Mouse (Mus musculus) frontal cortex, postnatal 36 days (tissue): Measurements from ENCODE around the gene Svep1.

Experiments
- DNase-seq, 2 experiments: peaks; one replicate each; pipeline ENCODE4 v3.0.0; 2022; ENCODE audit warnings: low spot score in 2 of 2

The Svep1 gene

DNA sequence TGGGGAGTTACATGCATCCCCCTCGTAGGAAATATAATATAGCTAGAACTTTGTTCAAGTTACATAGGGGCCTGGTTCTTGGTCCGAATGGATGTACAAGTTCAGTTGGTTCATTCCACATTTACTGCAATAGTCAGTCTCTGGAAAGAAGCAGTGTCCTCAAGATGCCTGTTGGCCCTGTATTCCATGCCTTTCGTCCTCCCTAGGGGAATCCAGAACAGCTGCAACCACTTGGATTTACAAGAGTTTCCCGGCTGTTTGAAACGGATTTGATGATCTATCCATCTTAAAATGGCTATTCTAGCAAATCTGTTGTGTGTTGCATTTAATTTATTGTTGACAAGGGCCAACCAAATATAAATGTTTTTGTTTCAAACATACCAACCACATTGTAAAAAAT, 36.2 kb downstream of the Svep1 start:
- no peak for DNase-seq

DNA sequence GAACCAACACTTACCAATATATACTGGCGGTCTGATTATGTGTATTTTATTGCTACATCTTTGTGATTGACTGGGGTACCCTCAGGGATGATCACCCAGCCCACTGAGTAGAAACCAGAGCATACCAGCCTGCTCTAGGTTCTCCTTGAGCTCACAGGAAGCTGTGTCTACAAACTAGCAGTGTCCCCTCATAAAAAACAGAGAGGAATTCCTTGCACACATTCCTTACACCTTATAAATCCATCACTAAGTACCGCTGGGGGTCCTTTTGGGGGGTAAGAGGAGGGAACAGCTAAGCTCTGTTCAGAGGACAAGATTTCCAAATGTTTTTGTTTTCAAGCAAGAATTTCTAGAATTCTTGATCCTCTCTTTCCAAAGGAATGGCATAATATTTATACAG, 36.7 kb downstream of the Svep1 start:
- DNase-seq: no peak

GRCm38 (mm10) chr4:58168366-58168765, 38.3 kb downstream of the Svep1 start:
- no peak for DNase-seq

DNA sequence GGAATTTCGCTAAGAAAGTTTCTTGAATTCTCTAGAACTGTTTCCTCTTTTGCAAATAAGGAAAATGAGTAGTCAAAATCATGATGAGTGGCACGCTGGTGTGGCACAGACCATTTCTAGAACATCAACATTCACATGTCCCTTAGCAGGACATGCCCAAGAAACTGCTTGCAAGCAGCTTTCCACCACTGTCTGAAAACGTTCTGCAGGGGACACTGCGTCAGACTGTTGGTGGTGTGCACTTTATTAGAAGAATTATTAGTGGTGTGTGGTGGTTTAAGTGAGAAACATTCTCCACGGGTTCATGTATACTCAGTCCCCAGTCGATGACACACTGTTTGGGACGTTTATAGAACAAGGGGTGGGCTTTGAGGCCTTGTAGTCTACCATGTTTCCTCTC, 40.9 kb downstream of the Svep1 start:
- DNase-seq: no peak

DNA sequence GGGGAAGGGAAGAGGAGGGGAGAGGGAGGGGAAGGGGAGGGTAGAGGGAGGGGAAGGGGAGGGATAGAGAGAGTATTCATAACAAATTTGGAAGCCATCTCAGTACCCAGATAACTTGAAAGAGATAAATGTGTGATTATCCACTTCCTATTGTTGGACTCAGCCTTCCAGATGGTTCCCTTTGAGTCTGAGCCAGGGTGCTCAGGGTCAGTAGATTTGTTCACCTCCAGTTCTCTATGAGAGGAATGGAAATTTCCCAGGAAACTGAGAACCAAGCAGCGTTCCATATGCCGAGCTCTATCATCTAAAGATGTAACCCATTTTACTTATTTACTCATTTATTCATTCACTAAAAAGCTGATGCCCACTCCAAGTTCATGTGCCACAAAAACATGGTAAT, 44.8 kb downstream of the Svep1 start:
- DNase-seq: no peak

DNA sequence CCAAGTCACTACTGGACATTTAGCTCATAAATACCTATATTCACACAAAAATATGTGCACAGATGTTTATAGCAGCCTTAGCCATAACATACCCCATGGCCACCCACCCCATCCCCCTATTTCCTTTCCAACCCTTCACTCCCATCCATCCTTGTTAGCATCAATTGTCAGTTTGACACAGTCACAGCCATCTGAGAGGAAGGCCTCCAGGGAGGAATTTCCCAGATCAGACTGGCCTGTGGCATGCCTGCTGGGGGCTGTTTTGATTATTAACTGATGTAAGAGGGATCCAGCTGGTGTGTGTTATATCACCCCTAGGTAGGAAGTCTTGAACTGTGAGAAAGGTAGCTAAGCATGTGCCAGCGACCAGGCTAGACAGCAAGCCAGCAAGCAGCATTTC, 47.1 kb downstream of the Svep1 start:
- DNase-seq: no peak

DNA sequence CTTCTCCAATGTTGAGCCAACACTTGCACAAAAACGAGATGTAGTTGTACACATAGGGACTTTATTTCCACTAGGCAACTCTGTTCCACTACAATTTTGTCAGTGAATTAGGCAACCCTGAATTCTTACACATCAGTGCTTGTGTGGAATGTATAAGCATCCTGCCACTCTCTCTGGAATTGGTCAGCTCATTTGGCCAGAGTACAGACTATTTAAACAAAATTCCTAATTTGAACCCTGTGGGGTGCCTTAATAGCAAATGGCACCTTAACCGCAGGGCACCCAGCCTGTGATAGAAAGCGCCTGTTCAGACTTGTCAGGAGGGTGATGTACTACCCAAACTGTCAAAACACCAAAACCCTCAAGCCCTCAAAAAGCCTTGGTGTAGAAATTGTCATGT, 56.4 kb downstream of the Svep1 start:
- no peak for DNase-seq

- DNase-seq: no peak
These were observed 57.5 kb downstream of the Svep1 start for GRCm38 (mm10) chr4:58149186-58149585.

DNA sequence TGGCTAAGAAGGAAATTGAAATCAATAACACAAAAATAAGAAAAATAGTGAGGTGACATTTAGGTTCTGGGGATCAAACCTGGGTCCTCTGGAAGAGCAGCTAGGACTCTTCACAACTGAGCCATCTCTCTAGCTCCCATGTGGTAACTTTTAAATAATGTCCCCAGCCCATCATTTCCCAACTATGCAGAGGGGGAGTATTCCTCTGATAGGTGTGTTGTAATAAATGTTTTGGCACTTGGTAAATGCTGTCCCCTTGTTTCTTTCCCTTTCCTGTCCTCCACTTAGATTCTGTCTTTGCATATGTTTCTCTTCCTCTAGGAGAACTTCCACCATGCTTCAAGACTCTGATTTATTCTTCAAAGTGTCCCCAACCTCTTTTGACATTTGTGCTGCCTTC, 58.1 kb downstream of the Svep1 start:
- no peak for DNase-seq

- DNase-seq: no peak
These were observed 60.0 kb downstream of the Svep1 start for GRCm38 (mm10) chr4:58146676-58147075.

DNA sequence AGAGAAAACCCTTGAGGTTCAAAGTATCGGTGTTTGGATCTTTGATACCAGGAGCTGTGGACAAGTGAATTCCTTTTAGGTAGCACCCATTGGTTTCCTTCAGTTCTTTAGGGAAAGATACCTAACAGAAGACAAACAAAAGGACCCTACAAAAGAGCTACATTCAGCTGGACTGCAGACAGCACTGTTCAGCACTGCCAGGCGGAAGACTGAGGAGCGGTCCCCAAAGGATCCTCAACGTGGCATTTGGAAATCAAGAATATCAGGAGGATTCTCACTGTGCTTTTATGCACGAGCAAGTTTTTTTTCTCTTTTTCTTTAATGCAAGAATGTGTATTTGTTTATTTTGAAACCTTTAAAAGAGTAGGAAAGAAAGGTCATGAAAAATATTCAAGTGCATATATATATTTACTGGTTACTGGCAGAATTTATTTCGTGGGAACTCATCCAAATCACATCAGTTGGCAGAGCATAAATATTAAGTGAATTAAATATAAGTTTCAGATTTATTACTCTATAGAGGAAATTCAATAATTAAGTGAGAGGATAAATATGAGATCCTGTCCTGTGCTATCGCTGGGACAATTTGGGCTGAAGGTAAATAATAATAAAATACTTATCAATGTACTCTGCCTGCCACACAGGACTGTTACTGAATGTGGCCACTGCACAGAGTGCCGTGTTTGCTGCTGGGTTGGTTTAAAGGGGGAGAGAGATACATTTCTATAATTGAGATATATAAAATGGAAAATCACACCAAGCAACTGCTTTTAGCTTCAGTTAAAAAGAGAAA, 66.7 kb downstream of the Svep1 start:
- no peak for DNase-seq

DNA sequence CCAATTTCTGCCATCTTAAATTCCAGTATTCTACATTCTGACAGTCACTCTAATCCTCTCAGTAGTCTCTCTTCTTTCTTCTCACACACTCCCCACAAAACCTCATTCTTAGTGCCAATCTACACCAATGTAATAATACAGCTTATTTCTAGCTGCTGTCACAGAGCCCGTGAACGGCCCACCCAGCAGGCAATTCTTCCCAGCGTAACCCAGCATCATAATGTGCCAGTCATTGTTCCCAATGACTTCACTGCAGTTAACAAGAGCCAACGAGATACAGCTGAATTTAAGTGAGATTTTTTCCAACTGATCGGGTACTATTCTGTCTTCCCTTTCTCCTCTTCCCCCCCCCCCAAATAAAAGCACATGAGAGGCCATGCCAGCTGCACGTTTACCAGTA, 67.4 kb downstream of the Svep1 start:
- DNase-seq: no peak

DNA sequence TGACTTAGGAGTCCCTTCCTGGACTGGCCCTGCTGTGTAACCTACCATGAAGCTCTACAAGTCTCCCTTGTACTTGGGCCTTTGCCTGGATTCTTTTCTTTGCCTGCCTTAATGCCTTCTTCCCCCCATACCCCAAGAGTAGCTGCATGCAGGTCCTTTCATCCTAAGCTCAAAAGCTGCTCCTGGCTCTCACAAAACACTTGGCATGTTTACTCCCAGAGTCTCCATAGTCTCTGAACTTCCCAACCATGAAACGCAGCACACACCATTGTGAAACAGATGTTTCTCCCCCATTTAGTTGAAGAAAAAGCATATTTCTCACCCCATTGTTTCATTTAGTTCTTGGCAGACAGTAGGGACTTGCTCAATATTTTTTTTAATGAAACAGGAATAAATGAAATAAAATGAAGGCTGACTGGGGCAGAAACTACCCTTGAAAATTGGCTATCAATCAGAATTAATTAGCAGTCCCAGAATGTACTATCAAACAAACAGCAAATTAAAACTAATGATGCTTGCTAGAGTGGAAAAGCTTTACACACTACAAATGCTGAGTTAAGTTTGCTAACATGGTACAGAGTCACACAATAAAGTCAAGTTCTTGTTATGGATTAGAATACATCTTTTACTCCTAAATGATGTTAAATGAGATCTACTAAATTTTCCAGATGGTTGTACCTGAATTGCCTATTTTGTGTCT, 72.9 kb downstream of the Svep1 start:
- no peak for DNase-seq

DNA sequence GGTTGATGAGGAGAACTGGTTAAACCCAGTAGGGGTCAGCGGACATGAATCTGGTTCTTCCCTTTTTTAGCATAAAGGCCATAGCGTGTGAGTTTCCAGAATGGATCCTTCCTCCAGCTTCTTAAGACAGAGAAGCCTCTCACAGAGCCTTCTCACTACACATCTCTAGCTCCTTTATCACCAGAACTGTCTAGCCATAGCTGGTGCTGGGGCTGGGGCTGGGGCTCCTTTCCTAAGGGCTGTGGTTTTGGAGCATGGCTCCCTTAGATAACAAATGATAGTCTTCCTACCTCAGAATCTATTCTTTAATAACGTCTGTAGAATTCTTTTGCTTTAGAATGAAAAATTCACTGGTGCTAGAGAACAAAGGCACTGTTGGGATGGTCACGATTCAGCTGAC, 76.8 kb downstream of the Svep1 start:
- no peak for DNase-seq

DNA sequence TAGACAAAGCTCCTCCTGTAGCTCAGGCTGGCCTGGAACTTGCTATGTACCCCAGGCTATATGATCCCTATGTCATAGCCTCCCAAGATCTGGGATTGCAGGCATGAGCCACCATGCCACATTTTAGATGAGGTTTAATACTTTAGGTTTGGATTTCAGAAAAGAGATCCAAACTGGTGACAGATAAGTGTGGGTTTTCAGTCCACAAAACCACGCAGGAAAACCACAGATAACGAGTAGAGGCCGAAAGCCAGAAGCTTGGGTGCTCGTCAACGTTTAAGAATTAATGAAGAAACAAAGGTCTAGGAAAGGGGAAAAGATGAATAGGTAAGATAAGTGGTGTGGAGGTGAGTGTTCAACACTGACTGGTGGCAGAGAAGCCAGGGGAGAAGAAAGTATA, 79.6 kb downstream of the Svep1 start:
- DNase-seq: no peak

DNA sequence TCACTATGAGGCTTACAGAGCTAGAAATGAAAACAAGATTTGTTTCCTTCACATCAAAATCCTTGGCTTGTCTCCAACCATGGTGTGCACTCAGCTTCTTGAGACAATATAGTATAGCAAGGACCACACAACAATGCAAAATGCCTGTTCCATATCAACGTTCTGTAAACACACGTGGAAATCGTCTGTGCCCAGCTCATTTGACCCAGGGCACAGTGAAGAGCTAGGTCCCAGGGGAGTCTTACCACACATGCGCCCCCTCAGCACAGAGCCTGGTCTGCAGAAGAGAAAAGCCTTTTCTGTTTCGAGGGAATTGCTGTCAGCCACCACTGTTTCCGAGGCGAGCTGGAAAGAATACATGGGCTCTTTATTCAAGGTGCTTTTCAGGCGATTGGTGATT, 91.2 kb downstream of the Svep1 start:
- DNase-seq: no peak

- no peak for DNase-seq
These were observed 95.7 kb downstream of the Svep1 start for GRCm38 (mm10) chr4:58111008-58111407.

- no peak for DNase-seq
These were observed 96.9 kb downstream of the Svep1 start for GRCm38 (mm10) chr4:58109793-58110192.

DNA sequence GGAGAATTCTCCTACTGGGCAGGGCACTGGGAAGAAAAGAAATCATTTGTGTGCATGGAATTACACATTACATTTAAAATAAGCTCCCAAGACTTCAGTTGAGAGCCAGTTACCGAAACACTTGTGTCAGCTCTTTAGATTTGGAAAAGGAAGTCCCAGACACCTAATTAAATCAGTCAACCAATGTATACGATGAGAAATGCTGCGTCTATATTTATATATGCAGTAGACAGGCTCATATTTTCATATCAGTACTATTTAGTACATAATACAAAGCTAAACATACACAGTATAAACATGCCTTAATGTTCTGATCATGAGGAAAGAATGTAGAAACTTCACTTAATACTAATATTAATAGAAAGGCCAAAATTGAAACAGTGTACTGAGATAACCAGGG, 98.3 kb downstream of the Svep1 start:
- no peak for DNase-seq

DNA sequence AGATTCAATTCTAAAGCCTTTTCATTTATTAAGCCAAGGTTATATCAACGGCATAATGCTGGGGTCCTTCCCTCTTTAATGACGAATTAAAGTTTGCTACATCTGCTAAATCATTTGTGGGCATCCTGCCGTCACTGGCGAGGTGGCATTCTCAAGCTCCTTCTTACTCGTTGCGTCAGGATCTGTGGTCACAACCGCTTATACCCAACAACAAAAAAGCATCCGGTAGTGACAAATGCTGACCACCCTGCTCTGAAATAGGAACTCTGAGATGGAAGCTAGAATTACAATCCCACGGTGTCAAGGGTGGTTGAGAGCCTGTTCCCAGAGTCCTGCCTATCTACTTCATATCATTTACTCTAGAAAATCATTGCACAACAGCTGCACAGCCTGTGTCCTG, 108.9 kb downstream of the Svep1 start:
- no peak for DNase-seq

DNA sequence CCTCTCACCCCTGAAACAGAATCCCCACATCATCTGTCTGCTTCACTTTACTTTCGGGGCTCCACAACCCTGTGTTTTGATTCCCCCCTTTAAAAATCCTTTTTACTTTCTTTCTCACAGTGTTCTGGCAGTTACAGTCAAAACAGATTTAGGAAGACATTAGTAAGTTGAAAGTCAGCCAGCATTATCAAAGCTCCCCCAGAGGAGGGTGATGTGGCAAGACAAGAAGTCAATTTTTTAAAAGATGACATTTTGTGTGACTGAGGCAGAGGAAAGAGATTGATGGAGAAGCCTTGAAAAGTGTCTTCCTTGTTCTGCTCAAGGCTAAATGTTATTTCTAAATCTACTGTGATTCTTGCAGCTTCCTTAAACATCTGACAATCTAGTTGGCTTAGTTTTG, 119.9 kb downstream of the Svep1 start:
- no peak for DNase-seq

DNA sequence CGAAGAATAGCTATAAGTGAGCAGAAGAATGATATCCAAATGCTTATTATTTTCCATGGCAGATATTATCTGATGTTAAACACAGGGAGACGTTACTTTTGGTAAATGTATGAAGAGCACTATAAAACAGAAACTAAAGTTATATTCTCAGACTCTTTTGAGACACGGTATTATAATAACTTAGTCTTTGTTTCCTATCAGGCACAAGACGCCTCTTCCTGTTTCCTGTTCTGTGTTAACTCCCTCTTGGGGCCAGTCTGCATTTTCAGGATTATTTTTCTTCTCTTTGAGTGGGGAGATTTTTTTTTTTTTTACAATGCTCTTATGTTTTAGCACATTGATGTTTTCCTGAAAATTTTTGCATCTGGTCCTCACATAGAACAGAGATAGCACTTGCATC, 120.5 kb downstream of the Svep1 start:
- no peak for DNase-seq

DNA sequence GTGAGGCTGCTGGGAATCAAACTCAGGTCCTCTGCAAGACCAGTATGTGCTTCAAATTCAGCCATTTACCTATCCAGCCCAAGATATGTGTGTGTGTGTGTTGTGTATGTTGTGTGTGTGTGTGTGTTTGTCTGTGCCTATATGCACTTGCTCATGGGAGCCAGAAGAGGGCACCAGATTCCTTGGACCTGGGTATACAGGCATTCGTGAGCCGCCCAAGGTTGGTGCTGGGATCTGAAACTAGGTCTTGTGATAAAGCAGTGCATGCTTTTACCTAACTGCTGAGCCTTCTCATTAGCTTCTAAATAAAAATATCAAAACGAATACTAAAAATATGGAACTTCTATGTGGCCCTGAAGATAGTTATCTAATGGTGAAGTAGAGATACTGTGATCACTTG, 121.3 kb downstream of the Svep1 start:
- no peak for DNase-seq

- no peak for DNase-seq
These were observed 122.5 kb downstream of the Svep1 start for GRCm38 (mm10) chr4:58084155-58084554.
